Mouse (Mus musculus): ENCODE data around the gene Tspyl2. TPM values are rescaled to one million over a fixed set of nuclear protein-coding genes. Genes with fewer than 3 reads are reported as not detected.

The Tspyl2 gene
- 13.5 and 14.0 TPM in 2 replicates for polyA plus RNA-seq (2015; fragmentation: Nextera tagmentation; extraction: Ambion mirVana)

GRCm38 (mm10) chrX:152342358-152342901 lies at the start of gene Tspyl2:
Gene Tspyl2 (minus strand): TSS chrX:152342425.
- H3K4me2 ChIP-seq (replicated peaks; ENCODE audit: low read depth, low read length), result peak within 1 kb of the TSS; percentile 63
- no peaks in the 10 kb centered on the region for H3K36me3 ChIP-seq (ENCODE audit: insufficient read depth, low read length)
- peak; percentile 97 for DNase-seq (ENCODE audit: low spot score)
- H3K9me3 ChIP-seq (ENCODE audit: low read length), result no peaks in the 10 kb centered on the region
- H3K27me3 ChIP-seq (replicated peaks; ENCODE audit: insufficient read depth, low read length), result no peaks in the 10 kb centered on the region
- no peaks in the 10 kb centered on the region for H3K4me1 ChIP-seq (ENCODE audit: insufficient read depth, low read depth, low read length)
- H3K9ac ChIP-seq (replicated peaks; ENCODE audit: low read depth), result peak within 1 kb of the TSS; percentile 70
- no peak; the same call in 1 of the 2 replicates for TF ChIP-seq EP300 (IDR thresholded peaks at IDR 0.05)
- no peak for TF ChIP-seq CTCF (IDR thresholded peaks at IDR 0.05)
- peak within 1 kb of the TSS; percentile 85 for H3K27ac ChIP-seq (ENCODE audit: low read length)
- H3K4me3 ChIP-seq (ENCODE audit: low read depth, low read length), result peak within 1 kb of the TSS; percentile 51
- peak; percentile 98 for ATAC-seq
- WGBS, result 12% methylated on average over 22 of the region's 27 CpGs

DNA sequence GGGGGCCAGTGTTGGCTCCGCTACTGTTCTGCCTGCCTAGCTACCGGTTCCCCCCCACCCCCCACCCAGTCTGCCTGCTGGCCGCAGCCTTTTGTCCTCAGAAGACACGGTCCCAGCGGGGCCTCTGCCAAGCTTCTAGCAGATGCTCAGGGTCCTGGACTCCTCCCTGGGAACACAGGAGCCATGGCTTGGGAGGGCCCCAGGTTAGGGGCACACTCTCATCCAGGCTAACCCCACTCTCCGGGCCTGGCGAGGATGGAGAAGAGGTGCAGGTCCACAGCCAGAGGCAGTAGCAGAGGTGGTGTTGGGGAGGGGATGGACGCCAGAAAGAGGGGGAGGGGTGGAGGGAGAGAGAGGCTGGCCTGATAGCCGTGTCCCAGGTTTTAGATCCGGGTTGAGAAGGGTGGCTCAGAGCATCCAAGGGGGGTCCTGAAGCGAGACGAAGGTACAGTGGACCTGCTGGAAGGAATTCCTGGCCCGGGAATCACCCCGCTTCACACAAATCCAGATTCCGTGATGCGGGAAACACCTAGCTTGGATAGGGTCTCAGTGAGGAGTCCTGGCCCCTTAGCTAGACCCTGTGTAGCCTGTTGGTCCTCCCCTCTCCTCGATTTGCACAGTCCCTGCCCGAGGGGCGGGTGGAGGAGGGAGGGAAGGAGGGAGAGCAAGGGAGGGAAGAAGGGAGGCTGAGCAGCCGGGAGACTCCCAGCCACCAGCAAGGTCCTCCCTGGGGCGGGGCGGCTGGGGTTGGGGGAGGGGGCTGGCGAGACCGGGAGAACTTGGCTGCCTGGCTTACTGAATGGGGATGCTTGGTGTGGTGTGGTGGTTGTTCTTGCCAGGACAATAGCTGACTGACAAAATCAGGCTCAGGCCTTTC lies 26.4 kb upstream of the Tspyl2 start, which contains the start of gene Gpr173:
TSS of gene Gpr173 (minus strand) at position 308 of the 877 bp plus-strand sequence.
- H3K27me3 ChIP-seq (replicated peaks; ENCODE audit: insufficient read depth, low read length), result no peaks in the 10 kb centered on the region
- ATAC-seq, result peak; percentile 94
- DNase-seq (ENCODE audit: low spot score), result peak; percentile 52
- H3K36me3 ChIP-seq (ENCODE audit: insufficient read depth, low read length), result no peaks in the 10 kb centered on the region
- H3K9ac ChIP-seq (replicated peaks; ENCODE audit: low read depth), result no peak within 1 kb of the TSS; the same call in 1 of the 2 replicates
- no peaks in the 10 kb centered on the region for H3K9me3 ChIP-seq (ENCODE audit: low read length)
- H3K4me3 ChIP-seq (ENCODE audit: low read depth, low read length), result peak within 1 kb of the TSS; percentile 34
- H3K4me1 ChIP-seq (ENCODE audit: insufficient read depth, low read depth, low read length), result no peaks in the 10 kb centered on the region
- no peak within 1 kb of the TSS for H3K27ac ChIP-seq (ENCODE audit: low read length)
- WGBS, result 9% methylated on average over 13 of the region's 24 CpGs
- TF ChIP-seq EP300 (IDR thresholded peaks at IDR 0.05) (no peak), CTCF (IDR thresholded peaks at IDR 0.05) (no peak)
- H3K4me2 ChIP-seq (replicated peaks; ENCODE audit: low read depth, low read length), result peak within 1 kb of the TSS; percentile 57

DNA sequence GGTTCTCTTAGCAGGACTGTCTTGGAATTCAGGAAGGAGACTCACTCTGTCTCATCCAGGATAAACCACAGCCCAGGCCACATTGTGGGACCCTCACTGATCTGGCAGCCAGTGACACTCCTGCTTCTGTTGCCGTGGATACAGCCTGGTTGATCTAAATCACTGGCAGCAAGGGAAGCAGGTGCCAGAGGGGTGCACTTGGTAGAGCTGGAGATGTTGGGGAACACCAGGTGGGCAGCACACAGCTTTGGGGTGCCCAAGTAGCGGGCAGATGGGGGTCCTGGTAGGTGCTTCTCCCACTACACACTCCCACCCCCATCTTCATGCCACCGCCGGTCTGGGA lies 25.8 kb upstream of the Tspyl2 start:
- no CpG with 5 or more reads among the region's 4 CpGs for WGBS
- ATAC-seq, result no peak
- Histone ChIP-seq H3K4me2 (replicated peaks; ENCODE audit: low read depth, low read length) (peak overlapping the region; percentile 57), H3K4me1 (ENCODE audit: insufficient read depth, low read depth, low read length) (no peaks in the 10 kb centered on the region), H3K4me3 (ENCODE audit: low read depth, low read length) (peak overlapping the region; percentile 34), H3K36me3 (ENCODE audit: insufficient read depth, low read length) (no peaks in the 10 kb centered on the region), H3K27ac (ENCODE audit: low read length) (no peak overlapping the region), H3K9ac (replicated peaks; ENCODE audit: low read depth) (no peak overlapping the region), H3K9me3 (ENCODE audit: low read length) (no peaks in the 10 kb centered on the region), H3K27me3 (replicated peaks; ENCODE audit: insufficient read depth, low read length) (no peaks in the 10 kb centered on the region)
- DNase-seq (ENCODE audit: low spot score), result no peak
- TF ChIP-seq EP300 (IDR thresholded peaks at IDR 0.05), result no peak

GRCm38 (mm10) chrX:152366418-152366817 lies 24.2 kb upstream of the Tspyl2 start:
- no peak for TF ChIP-seq EP300 (IDR thresholded peaks at IDR 0.05)
- TF ChIP-seq CTCF (IDR thresholded peaks at IDR 0.05), result no peak
- Histone ChIP-seq H3K4me3 (ENCODE audit: low read depth, low read length) (no peak overlapping the region), H3K4me1 (ENCODE audit: insufficient read depth, low read depth, low read length) (no peaks in the 10 kb centered on the region), H3K9ac (replicated peaks; ENCODE audit: low read depth) (no peak overlapping the region), H3K36me3 (ENCODE audit: insufficient read depth, low read length) (no peaks in the 10 kb centered on the region), H3K4me2 (replicated peaks; ENCODE audit: low read depth, low read length) (no peak overlapping the region), H3K9me3 (ENCODE audit: low read length) (no peaks in the 10 kb centered on the region), H3K27ac (ENCODE audit: low read length) (no peak overlapping the region), H3K27me3 (replicated peaks; ENCODE audit: insufficient read depth, low read length) (no peaks in the 10 kb centered on the region)
- no peak for ATAC-seq
- 49% methylated on average over 2 of the region's 2 CpGs for WGBS
- DNase-seq (ENCODE audit: low spot score), result no peak

GRCm38 (mm10) chrX:152352553-152353153 lies 10.4 kb upstream of the Tspyl2 start:
- H3K9me3 ChIP-seq (ENCODE audit: low read length), result no peaks in the 10 kb centered on the region
- H3K9ac ChIP-seq (replicated peaks; ENCODE audit: low read depth), result no peak overlapping the region
- 16% methylated on average over 5 of the region's 5 CpGs for WGBS
- H3K4me2 ChIP-seq (replicated peaks; ENCODE audit: low read depth, low read length), result no peak overlapping the region
- no peak overlapping the region for H3K4me3 ChIP-seq (ENCODE audit: low read depth, low read length)
- peak; percentile 80 for ATAC-seq
- H3K4me1 ChIP-seq (ENCODE audit: insufficient read depth, low read depth, low read length), result no peaks in the 10 kb centered on the region
- TF ChIP-seq CTCF (IDR thresholded peaks at IDR 0.05) (peak; percentile 67), EP300 (IDR thresholded peaks at IDR 0.05) (no peak)
- H3K27ac ChIP-seq (ENCODE audit: low read length), result no peak overlapping the region
- no peaks in the 10 kb centered on the region for H3K36me3 ChIP-seq (ENCODE audit: insufficient read depth, low read length)
- H3K27me3 ChIP-seq (replicated peaks; ENCODE audit: insufficient read depth, low read length), result no peaks in the 10 kb centered on the region
- peak; percentile 77 for DNase-seq (ENCODE audit: low spot score)

- Histone ChIP-seq H3K4me3 (ENCODE audit: low read depth, low read length) (no peak overlapping the region), H3K4me2 (replicated peaks; ENCODE audit: low read depth, low read length) (no peak overlapping the region), H3K9me3 (ENCODE audit: low read length) (no peaks in the 10 kb centered on the region), H3K4me1 (ENCODE audit: insufficient read depth, low read depth, low read length) (no peaks in the 10 kb centered on the region), H3K27ac (ENCODE audit: low read length) (no peak overlapping the region), H3K9ac (replicated peaks; ENCODE audit: low read depth) (no peak overlapping the region), H3K27me3 (replicated peaks; ENCODE audit: insufficient read depth, low read length) (no peaks in the 10 kb centered on the region), H3K36me3 (ENCODE audit: insufficient read depth, low read length) (no peaks in the 10 kb centered on the region)
- no peak for TF ChIP-seq CTCF (IDR thresholded peaks at IDR 0.05)
- TF ChIP-seq EP300 (IDR thresholded peaks at IDR 0.05), result no peak
- WGBS, result 97% methylated on average over 13 of the region's 14 CpGs
- ATAC-seq, result no peak
- no peak for DNase-seq (ENCODE audit: low spot score)
Observed at GRCm38 (mm10) chrX:152347041-152347440, 4.8 kb upstream of the Tspyl2 start.
